11 mouse cellular contexts compared by ENCODE assay signal in genomic region chrX:15322958-15323357, GRCm38 (mm10).
DNase-seq lines count a peak whose midpoint lies in the region; ATAC-seq and TF ChIP-seq lines count a peak whose summit lies in the region.
"Had no signal": no experiment of that assay in that cellular context is flagged by ENCODE, and none has a peak within 500 bp of the region (broad histone marks: within the 10 kb centered on the region; RNA-seq: fewer than 3 reads in every experiment).

No protein-coding gene starts in this region.

- peak; percentile 53; the same call in 1 of the 2 replicates for ATAC-seq in intestine, embryonic 14.5 days (replicated peaks; ENCODE audit: low FRiP score, low TSS enrichment, low read depth)
- ATAC-seq in intestine, postnatal 0 days: no peak
- no peak for ATAC-seq in midbrain, embryonic 16.5 days
- ATAC-seq in limb, embryonic 14.5 days (ENCODE audit: low FRiP score, low read depth): no peak
- ATAC-seq: hindbrain, postnatal 0 days had no signal

- peak; percentile 1 for DNase-seq in adrenal gland, postnatal 10 days
- no peak for DNase-seq in adrenal gland, adult 18-20 months (ENCODE audit: low spot score in 2 of 2)
- no peak for DNase-seq in intestine, embryonic 14.5 days (ENCODE audit: low spot score)
- DNase-seq in midbrain, embryonic 10.5 days (ENCODE audit: low spot score): no peak
- no peak for DNase-seq in limb, embryonic 14.5 days (ENCODE audit: low spot score)
- no peak for DNase-seq in frontal cortex, adult 2 months (ENCODE audit: extremely low spot score in 1 of 2, low spot score in 1 of 2)

- no peaks in the 10 kb centered on the region for H3K36me3 ChIP-seq in intestine, embryonic 14.5 days (ENCODE audit: control insufficient read depth, insufficient read depth, low read length)
- H3K36me3 ChIP-seq in intestine, postnatal 0 days (ENCODE audit: control insufficient read depth, insufficient read depth): no peaks in the 10 kb centered on the region
- H3K36me3 ChIP-seq in midbrain, embryonic 10.5 days: no peaks in the 10 kb centered on the region
- H3K36me3 ChIP-seq in midbrain, embryonic 16.5 days (ENCODE audit: control insufficient read depth, insufficient read depth, low read length): no peaks in the 10 kb centered on the region
- H3K36me3 ChIP-seq in limb, embryonic 14.5 days (ENCODE audit: control insufficient read depth, insufficient read depth, low read length): no peaks in the 10 kb centered on the region
- H3K36me3 ChIP-seq: heart, embryonic 13.5 days had no signal

- H3K9ac ChIP-seq in intestine, embryonic 14.5 days (ENCODE audit: low read length): no peak overlapping the region
- no peak overlapping the region for H3K9ac ChIP-seq in intestine, postnatal 0 days (ENCODE audit: low read depth, low read length)
- no peak overlapping the region for H3K9ac ChIP-seq in midbrain, embryonic 16.5 days (ENCODE audit: low read depth, low read length)
- H3K9ac ChIP-seq in limb, embryonic 14.5 days (ENCODE audit: low read depth, low read length, severe bottlenecking): 0 out of 2 replicates have a peak overlapping the region, but pooled peaks have one; percentile 28
- H3K9ac ChIP-seq: heart, embryonic 13.5 days had no signal

- no peaks in the 10 kb centered on the region for H3K4me1 ChIP-seq in intestine, embryonic 14.5 days (replicated peaks; ENCODE audit: control insufficient read depth, insufficient read depth, low read length)
- no peaks in the 10 kb centered on the region for H3K4me1 ChIP-seq in intestine, postnatal 0 days (replicated peaks; ENCODE audit: control insufficient read depth, insufficient read depth, low read length)
- H3K4me1 ChIP-seq in midbrain, embryonic 10.5 days: peaks cover 3% of the 10 kb centered on the region
- no peaks in the 10 kb centered on the region for H3K4me1 ChIP-seq in midbrain, embryonic 16.5 days (ENCODE audit: control insufficient read depth, insufficient read depth, low read length)
- H3K4me1 ChIP-seq in limb, embryonic 14.5 days (ENCODE audit: control insufficient read depth, insufficient read depth, low read length): no peaks in the 10 kb centered on the region
- H3K4me1 ChIP-seq: heart, embryonic 13.5 days had no signal

- no peak for TF ChIP-seq POLR2A in limb, embryonic 14.5 days (IDR thresholded peaks at IDR 0.05; ENCODE audit: borderline replicate concordance, extremely low read depth, insufficient read depth, insufficient read length)

- no peak overlapping the region for H3K27ac ChIP-seq in intestine, embryonic 14.5 days (ENCODE audit: low read depth)
- H3K27ac ChIP-seq in intestine, postnatal 0 days (ENCODE audit: low read depth, low read length): no peak overlapping the region
- peak overlapping the region; percentile 57; the same call in 1 of the 2 replicates for H3K27ac ChIP-seq in midbrain, embryonic 10.5 days (replicated peaks)
- H3K27ac ChIP-seq in midbrain, embryonic 16.5 days (ENCODE audit: low read length): no peak overlapping the region
- H3K27ac ChIP-seq in limb, embryonic 14.5 days (replicated peaks; ENCODE audit: low read depth, low read length): no peak overlapping the region
- H3K27ac ChIP-seq: heart, embryonic 13.5 days; hindbrain, postnatal 0 days; macrophage had no signal

- H3K9me3 ChIP-seq in intestine, embryonic 14.5 days (ENCODE audit: control insufficient read depth, low read length): no peaks in the 10 kb centered on the region
- H3K9me3 ChIP-seq in intestine, postnatal 0 days (ENCODE audit: control insufficient read depth): no peaks in the 10 kb centered on the region
- H3K9me3 ChIP-seq in midbrain, embryonic 10.5 days (replicated peaks): no peaks in the 10 kb centered on the region
- no peaks in the 10 kb centered on the region for H3K9me3 ChIP-seq in midbrain, embryonic 16.5 days (replicated peaks; ENCODE audit: control insufficient read depth, low read length, poor library complexity, severe bottlenecking)
- H3K9me3 ChIP-seq in limb, embryonic 14.5 days (ENCODE audit: control insufficient read depth, low read length): no peaks in the 10 kb centered on the region
- H3K9me3 ChIP-seq: heart, embryonic 13.5 days had no signal

- H3K4me3 ChIP-seq in intestine, embryonic 14.5 days (ENCODE audit: low read depth, low read length): no peak overlapping the region
- H3K4me3 ChIP-seq in intestine, postnatal 0 days (ENCODE audit: low read depth, low read length): no peak overlapping the region
- H3K4me3 ChIP-seq in midbrain, embryonic 10.5 days: no peak overlapping the region
- H3K4me3 ChIP-seq in midbrain, embryonic 16.5 days (ENCODE audit: low read depth, low read length): no peak overlapping the region
- no peak overlapping the region for H3K4me3 ChIP-seq in limb, embryonic 14.5 days (replicated peaks; ENCODE audit: low read length)

- no peaks in the 10 kb centered on the region for H3K27me3 ChIP-seq in intestine, embryonic 14.5 days (replicated peaks; ENCODE audit: control insufficient read depth, insufficient read depth, low read length)
- H3K27me3 ChIP-seq in intestine, postnatal 0 days (replicated peaks; ENCODE audit: control insufficient read depth, insufficient read depth, low read length): no peaks in the 10 kb centered on the region
- no peaks in the 10 kb centered on the region for H3K27me3 ChIP-seq in midbrain, embryonic 10.5 days (ENCODE audit: low read depth, poor library complexity, severe bottlenecking)
- H3K27me3 ChIP-seq in midbrain, embryonic 16.5 days (ENCODE audit: control insufficient read depth, insufficient read depth, low read depth, low read length): no peaks in the 10 kb centered on the region
- H3K27me3 ChIP-seq in limb, embryonic 14.5 days (ENCODE audit: control insufficient read depth, insufficient read depth, low read length): no peaks in the 10 kb centered on the region
- H3K27me3 ChIP-seq: heart, embryonic 13.5 days had no signal

- no peak overlapping the region for H3K4me2 ChIP-seq in intestine, embryonic 14.5 days (ENCODE audit: low read length)
- no peak overlapping the region; the same call in 1 of the 2 replicates for H3K4me2 ChIP-seq in intestine, postnatal 0 days (replicated peaks; ENCODE audit: low read depth)
- H3K4me2 ChIP-seq in midbrain, embryonic 16.5 days (ENCODE audit: low read length): no peak overlapping the region
- H3K4me2 ChIP-seq in limb, embryonic 14.5 days (replicated peaks; ENCODE audit: low read depth, low read length, severe bottlenecking): no peak overlapping the region

- no peak for TF ChIP-seq CTCF in intestine, postnatal 0 days (IDR thresholded peaks at IDR 0.05; ENCODE audit: low read depth)

- WGBS in intestine, embryonic 14.5 days: 42% methylated on average over 5 of the region's 5 CpGs
- WGBS in intestine, postnatal 0 days: 34% methylated on average over 5 of the region's 5 CpGs
- WGBS in midbrain, embryonic 10.5 days: 43% methylated on average over 5 of the region's 5 CpGs
- WGBS in midbrain, embryonic 16.5 days: 40% methylated on average over 5 of the region's 5 CpGs
- 33% methylated on average over 5 of the region's 5 CpGs for WGBS in limb, embryonic 14.5 days
